Mouse (Mus musculus) gastrocnemius, adult 18-20 months (tissue): ENCODE measurements at regions not wholly inside any gene's neighbourhood (a gene's known extent, or its start where the extent isn't known, plus 50 kb on each side); places are given as distances from the start of the nearest gene placed in this dataset.

ENCODE experiments used
- DNase-seq: peaks from one replicate; pipeline ENCODE4 v3.0.0; 2021; ENCODE audit warnings: low spot score

- DNase-seq = peak; percentile 24
Observed at GRCm38 (mm10) chr17:4784296-4784695, 209.8 kb upstream of the Arid1b start.

DNA sequence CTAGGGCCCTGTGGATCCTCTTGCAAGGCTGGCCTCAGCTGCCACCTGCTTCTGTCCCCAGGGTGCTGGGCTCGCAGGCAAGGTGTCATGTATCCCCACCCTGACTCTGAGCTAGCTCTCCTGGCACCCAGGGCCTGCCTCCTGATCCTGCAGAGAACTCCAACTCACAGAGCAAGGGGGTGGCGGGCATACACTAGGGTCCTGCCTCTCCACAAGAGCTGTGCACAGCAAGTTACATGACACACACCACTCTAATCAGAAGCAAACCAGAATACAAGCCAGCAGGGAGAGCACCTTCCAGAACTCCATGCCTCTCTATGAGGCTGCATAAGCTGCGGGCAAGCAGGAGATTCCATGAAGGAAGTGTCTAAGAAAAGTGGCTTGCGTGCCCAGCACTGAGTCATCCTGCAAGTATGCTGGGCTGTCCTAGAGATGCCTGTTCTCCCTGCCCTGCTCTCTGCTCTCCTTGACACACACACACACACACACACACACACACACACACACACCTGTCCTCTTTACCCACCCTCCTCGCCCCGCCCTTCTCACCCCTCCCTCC lies 208.8 kb upstream of the Arid1b start:
- peak; percentile 83 for DNase-seq

DNA sequence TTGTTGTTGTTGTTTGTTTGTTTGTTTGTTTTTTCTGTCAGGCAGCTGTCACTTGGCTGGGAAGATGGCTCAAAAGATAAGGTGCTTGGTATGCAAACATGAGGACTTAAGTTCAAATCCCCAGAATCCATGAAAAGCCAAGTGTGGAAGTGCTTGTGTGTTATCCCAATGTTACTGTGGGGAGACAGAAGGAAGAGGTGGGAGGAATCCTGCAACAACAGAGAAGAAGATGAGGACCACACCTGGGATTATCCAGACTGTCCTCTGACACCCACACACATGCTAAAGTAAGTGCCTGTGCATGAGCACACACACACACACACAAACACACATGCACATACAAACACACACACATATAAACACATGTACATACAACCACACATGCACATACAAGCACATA lies 207.6 kb upstream of the Arid1b start:
- no peak for DNase-seq

DNA sequence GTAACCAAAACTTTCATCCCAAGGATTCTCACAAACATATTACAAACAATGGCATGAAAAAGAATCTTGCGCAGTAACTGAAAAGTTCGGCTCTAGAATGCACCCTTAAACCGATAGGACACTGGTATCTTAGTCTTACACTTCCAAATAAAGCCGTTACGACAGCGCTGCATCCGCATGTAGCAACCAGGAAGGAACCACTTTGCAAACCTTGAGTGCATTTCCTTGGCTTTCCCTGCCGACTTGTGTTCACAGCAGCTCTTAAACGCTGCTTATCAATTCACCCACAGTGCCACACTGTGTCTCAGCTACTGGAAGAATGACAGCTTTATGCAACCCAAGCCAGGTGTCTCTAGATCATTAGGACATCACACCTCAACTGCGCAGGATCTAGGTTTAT lies 202.3 kb upstream of the Arid1b start:
- DNase-seq = no peak

- no peak for DNase-seq
Observed at GRCm38 (mm10) chr17:4796241-4796640, 197.9 kb upstream of the Arid1b start.

- no peak for DNase-seq
Observed at GRCm38 (mm10) chr17:4804013-4804412, 190.1 kb upstream of the Arid1b start.

DNA sequence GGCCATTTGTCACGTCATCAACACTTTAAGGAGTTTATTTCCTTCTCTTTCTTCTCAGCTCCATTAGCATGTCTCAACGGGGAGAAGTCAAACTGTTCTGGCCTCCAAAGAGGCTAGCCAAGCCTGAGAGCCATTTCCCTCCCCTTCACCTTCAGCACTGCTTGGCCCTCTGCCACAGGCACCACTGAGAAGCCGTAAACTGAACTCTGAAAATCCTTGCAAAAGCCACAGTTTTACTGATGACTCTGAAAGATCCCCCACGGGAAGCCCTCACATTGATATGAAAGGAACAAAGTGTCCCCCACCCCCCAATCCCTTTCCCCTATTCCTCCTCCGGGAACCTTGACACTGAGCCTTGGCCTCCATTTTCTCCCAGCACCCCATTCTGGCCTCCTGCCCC lies 188.1 kb upstream of the Arid1b start:
- DNase-seq = peak; percentile 45

GRCm38 (mm10) chr17:4808926-4809325 lies 185.2 kb upstream of the Arid1b start:
- peak; percentile 54 for DNase-seq

GRCm38 (mm10) chr17:4813232-4813631 lies 180.9 kb upstream of the Arid1b start:
- DNase-seq = no peak

DNA sequence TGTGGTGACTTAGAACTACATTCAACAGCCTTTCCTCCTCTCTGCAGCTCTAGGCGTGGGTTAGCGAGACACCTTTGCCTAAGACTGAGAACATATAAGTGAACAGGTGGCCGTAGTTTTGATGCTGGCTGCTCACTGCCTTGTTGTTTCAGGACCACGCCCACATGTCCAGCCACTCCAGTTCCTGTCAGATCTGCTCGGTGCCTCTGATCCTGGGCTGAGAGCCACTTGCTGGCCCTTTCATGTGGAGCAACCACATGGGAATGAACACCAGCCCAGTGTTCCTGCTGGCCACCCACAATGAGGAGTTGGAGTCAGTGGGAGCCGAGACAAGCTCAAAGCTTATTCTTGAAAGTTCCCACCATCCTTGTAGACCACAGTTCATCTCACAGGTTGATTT lies 180.5 kb upstream of the Arid1b start:
- no peak for DNase-seq

GRCm38 (mm10) chr17:4825221-4825895 lies 168.8 kb upstream of the Arid1b start:
- DNase-seq = no peak

DNA sequence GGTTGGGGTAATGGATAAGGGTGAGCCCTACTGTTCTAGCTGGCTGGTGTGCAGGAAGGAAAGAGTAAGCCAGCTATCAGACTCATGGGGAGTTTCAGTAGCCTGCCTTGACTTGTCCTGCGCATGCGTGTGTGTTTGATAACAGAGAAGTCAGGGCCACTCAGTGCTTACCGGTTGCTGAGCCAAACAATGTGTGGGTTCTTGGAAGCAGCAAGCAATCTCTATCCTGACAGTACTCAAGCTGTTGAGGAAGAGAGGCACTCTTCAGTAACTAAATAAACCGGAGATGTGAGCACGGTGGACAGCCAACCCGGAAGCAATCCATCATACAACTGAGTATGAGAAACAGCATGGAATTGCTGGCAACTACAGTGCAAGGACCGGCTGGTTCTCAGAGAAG lies 160.1 kb upstream of the Arid1b start:
- no peak for DNase-seq

- no peak for DNase-seq
Observed at GRCm38 (mm10) chr17:4834571-4834970, 159.6 kb upstream of the Arid1b start.

DNA sequence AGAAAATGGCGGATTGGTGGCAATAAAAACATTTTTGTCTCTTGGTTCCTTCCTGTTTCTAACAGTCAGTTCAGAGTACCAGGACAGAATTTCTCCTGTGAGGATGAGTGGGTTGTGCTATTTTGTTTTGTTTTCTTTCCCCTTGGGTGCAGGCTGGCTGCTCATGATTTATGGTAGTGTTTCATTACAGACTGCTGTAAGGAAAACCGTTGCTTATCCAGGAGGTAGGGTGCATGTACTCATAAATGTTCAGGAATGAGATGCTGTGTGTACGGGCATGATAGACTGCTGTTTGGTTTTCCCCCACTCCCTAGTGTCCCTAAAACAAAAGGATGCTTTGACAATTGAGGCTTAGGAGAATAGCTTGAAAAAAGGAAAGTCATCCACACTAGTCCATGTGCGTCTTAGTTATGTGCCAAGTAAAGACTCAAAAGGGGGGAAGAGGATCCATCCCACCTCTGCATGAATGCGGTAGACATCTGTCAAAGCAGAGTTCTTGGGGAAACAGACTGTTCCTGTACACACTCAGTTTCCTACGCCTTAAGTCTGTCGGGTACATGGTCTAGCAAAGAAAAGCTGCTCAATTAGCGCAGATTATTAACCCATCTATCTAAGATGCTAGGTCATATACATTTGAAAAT lies 158.9 kb upstream of the Arid1b start:
- no peak for DNase-seq

- no peak for DNase-seq
Observed at GRCm38 (mm10) chr17:4840123-4840522, 154.0 kb upstream of the Arid1b start.

DNA sequence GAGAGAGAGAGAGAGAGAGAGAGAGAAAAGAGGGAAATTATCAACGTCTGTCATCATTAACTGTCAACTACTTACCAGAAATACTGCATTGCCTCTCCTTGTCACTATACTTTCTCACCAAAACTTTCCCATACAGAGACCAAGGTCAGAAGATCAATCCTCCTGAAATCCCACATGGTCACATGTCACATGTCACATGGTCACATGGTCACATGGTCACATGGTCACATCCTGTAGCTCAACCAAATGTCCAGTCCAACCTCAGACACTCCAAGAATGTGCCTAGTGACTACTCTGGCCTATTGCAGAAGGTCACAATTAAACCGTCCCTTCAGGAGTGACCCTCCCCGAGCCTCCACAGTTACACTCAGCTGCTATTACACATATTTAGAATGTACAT lies 135.8 kb upstream of the Arid1b start:
- DNase-seq = no peak

- no peak for DNase-seq
Observed at GRCm38 (mm10) chr17:4864901-4865300, 129.2 kb upstream of the Arid1b start.

GRCm38 (mm10) chr17:4865621-4866020 lies 128.5 kb upstream of the Arid1b start:
- no peak for DNase-seq

- DNase-seq = no peak
Observed at GRCm38 (mm10) chr17:4866026-4866896, 127.9 kb upstream of the Arid1b start.

DNA sequence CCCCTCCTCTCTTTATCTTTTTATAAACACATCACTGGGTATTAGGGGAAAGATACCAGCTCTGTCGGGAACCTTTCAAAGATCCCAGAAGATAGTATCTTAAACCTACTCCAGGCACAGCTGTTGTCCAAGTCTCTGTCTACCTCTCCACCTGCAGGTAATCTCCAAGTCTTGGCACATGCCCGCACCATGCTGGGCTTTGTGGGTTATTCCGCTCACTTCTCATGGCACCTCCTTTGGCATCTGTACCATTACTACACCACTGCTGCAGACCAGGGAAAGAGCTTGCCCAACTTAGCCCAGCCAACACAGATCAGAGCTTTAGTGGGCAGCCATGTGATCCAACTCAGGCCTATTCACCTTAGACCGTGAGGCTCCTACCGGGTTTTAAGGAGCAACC lies 127.0 kb upstream of the Arid1b start:
- no peak for DNase-seq

DNA sequence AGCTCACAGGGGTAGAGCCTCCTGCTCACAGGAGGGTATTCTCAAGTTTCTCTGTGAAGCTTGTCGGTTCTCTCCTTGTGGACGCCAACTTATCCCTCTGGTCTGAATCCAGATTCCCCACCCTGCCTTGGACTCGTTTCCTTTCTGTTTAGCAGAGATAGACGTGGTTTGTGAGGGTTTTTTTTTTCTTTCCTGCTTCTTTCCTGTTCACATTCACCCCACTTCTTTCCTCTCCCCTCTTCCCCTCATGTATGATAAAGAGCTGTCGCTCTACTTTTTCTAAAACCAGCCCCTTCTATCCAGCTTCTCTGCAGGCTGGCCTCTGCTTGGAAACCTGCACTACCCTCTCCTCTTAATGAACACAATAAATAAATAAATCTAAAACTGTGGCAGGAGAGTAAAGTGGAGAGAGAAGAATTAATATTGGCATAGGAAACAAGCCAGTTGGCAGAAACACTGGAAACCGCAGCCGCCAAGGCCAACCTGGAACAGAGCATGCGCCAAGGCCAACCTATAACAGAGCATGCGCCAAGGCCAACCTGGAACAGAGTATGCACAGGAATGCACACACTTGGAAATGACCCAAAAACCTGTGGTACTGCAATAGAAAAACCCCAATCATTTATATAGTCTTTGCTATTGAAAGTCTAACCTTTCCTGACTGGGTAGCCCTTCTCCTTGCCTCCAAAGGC lies 126.2 kb upstream of the Arid1b start:
- DNase-seq = peak; percentile 52

- DNase-seq = no peak
Observed at GRCm38 (mm10) chr17:4868446-4868825, 125.7 kb upstream of the Arid1b start.
